Mouse (Mus musculus) lung, embryonic 15.5 days (tissue): ENCODE measurements around the gene Lmo1. TPM values are rescaled to one million over a fixed set of nuclear protein-coding genes. Genes with fewer than 3 reads are reported as not detected.
"Not testable (repeated sequence)": the region's sequence is repeated elsewhere in the genome, so short reads cannot be mapped to it uniquely, and the experiment has no call there.

Experiments
- ATAC-seq: fragments of 200-750 bp; cut with Nextera tagmentation; 2 replicates; pipeline ENCODE4 v1.8.0; 2017; ENCODE audit warnings: moderate number of reproducible peaks, borderline replicate concordance; ENCODE audit not compliant: low FRiP score, low TSS enrichment; ENCODE audit errors: extremely low read depth
- H3K27ac ChIP-seq: fragments of 300-500 bp; sonication (generic); 2 replicates; pipeline ENCODE4 v1.5.1; 2015; ENCODE audit warnings: moderate library complexity, mild to moderate bottlenecking, inconsistent platforms
- H3K27me3 ChIP-seq: fragments of 300-500 bp; sonication (generic); 2 replicates; pipeline ENCODE4 v1.6.1; 2015; ENCODE audit warnings: inconsistent platforms
- H3K36me3 ChIP-seq: fragments of 300-500 bp; sonication (generic); 2 replicates; pipeline ENCODE4 v1.6.1; 2015; ENCODE audit warnings: inconsistent platforms
- H3K4me1 ChIP-seq: fragments of 300-500 bp; sonication (generic); 2 replicates; pipeline ENCODE4 v1.6.1; 2015; ENCODE audit warnings: inconsistent platforms
- H3K4me2 ChIP-seq: fragments of 300-500 bp; sonication (generic); 2 replicates; pipeline ENCODE4 v1.6.1; 2015; ENCODE audit warnings: inconsistent platforms, mild to moderate bottlenecking, moderate library complexity
- H3K4me3 ChIP-seq: fragments of 300-500 bp; sonication (generic); 2 replicates; pipeline ENCODE4 v1.5.1; 2015; ENCODE audit warnings: mild to moderate bottlenecking, inconsistent platforms
- H3K9ac ChIP-seq: fragments of 300-500 bp; sonication (generic); 2 replicates; pipeline ENCODE4 v1.6.1; 2015; ENCODE audit warnings: inconsistent platforms
- H3K9me3 ChIP-seq: fragments of 300-500 bp; sonication (generic); 2 replicates; pipeline ENCODE4 v1.6.1; 2016; ENCODE audit warnings: inconsistent platforms
- WGBS: fragments of 180-500 bp; shearing (Covaris S2); methylation state at CpG from one replicate; pipeline ENCODE4 v1.1.7; 2015; 5-methylcytosine and 5-hydroxymethylcytosine counted together
- polyA plus RNA-seq: library from polyadenylated mRNA; unstranded; fragments of >200 nt; fragmentation: Nextera tagmentation; extraction: Ambion mirVana; gene quantifications from 2 replicates; pipeline ENCODE4 v1.2.1, GENCODE M21; 2015

Gene Lmo1
- polyA plus RNA-seq, 1 experiment from 2014 or later = 13.8 TPM

DNA sequence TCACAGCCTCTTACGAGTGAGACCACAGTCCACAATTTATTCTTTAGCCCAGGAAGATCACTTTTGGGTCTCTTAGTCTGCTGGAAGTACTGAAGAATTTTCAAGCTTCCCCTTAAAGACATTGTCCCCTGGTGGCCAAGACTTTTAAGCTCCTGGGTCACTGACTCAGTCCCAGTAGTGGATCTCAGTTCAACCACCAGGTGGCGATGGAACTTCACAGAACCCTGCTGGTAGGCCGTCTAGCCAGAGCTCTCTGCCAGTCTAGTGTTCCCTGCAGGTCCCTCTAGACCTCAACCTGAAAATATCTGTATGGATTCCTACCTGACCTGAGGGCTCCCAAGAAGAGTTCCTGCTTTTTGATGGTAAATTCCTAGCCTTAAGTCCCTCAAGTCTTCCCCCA lies 35.6 kb downstream of the Lmo1 start:
- WGBS = 16% methylated on average over 3 of the region's 3 CpGs
- ATAC-seq = peak; percentile 52; the same call in 1 of the 2 replicates
- H3K4me1 ChIP-seq = no peaks in the 10 kb centered on the region
- H3K9me3 ChIP-seq = no peaks in the 10 kb centered on the region
- no peak overlapping the region for H3K4me3 ChIP-seq
- H3K36me3 ChIP-seq = no peaks in the 10 kb centered on the region
- no peak overlapping the region for H3K9ac ChIP-seq
- no peaks in the 10 kb centered on the region for H3K27me3 ChIP-seq
- H3K4me2 ChIP-seq = no peak overlapping the region
- no peak overlapping the region for H3K27ac ChIP-seq

GRCm38 (mm10) chr7:109137441-109137840 lies 37.6 kb downstream of the Lmo1 start:
- Histone ChIP-seq H3K27ac (no peak overlapping the region), H3K27me3 (no peaks in the 10 kb centered on the region), H3K4me2 (no peak overlapping the region), H3K4me1 (no peaks in the 10 kb centered on the region), H3K4me3 (no peak overlapping the region), H3K9me3 (no peaks in the 10 kb centered on the region), H3K36me3 (no peaks in the 10 kb centered on the region), H3K9ac (no peak overlapping the region)
- WGBS = 80% methylated on average over 8 of the region's 8 CpGs
- ATAC-seq = no peak

DNA sequence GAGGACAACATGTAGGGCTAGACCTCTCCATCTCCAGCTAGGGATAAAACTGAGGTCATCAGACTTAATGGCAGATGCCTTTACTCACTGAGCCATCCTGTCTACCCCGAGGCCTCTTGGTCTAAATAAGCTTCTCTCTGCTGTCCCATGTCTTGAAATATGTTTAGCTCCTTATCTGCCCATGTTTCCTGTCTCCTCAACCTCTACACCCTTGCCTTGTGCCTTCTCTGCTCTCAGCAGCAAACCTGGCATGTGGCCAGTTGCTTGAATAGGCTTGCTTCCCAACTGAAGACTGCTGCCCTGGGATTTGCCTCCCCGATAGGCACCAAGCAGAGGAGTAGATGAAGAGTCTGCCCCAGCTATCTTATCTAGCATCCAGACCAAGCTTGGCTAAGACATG lies 43.4 kb downstream of the Lmo1 start:
- H3K4me1 ChIP-seq = no peaks in the 10 kb centered on the region
- WGBS = 60% methylated on average over 2 of the region's 2 CpGs
- H3K9me3 ChIP-seq = no peaks in the 10 kb centered on the region
- no peak overlapping the region for H3K9ac ChIP-seq
- ATAC-seq = no peak
- H3K27ac ChIP-seq = no peak overlapping the region
- H3K36me3 ChIP-seq = no peaks in the 10 kb centered on the region
- H3K27me3 ChIP-seq = no peaks in the 10 kb centered on the region
- H3K4me3 ChIP-seq = no peak overlapping the region
- no peak overlapping the region for H3K4me2 ChIP-seq

- no peak overlapping the region for H3K4me3 ChIP-seq
- 70% methylated on average over 5 of the region's 5 CpGs for WGBS
- H3K27ac ChIP-seq = no peak overlapping the region
- H3K4me2 ChIP-seq = no peak overlapping the region
- H3K27me3 ChIP-seq = no peaks in the 10 kb centered on the region
- no peaks in the 10 kb centered on the region for H3K9me3 ChIP-seq
- no peak for ATAC-seq
- no peaks in the 10 kb centered on the region for H3K36me3 ChIP-seq
- no peaks in the 10 kb centered on the region for H3K4me1 ChIP-seq
- H3K9ac ChIP-seq = no peak overlapping the region
These were observed 44.9 kb downstream of the Lmo1 start for GRCm38 (mm10) chr7:109129946-109130686.

GRCm38 (mm10) chr7:109129442-109129841 lies 45.6 kb downstream of the Lmo1 start:
- Histone ChIP-seq H3K36me3 (no peaks in the 10 kb centered on the region), H3K4me1 (no peaks in the 10 kb centered on the region), H3K4me3 (no peak overlapping the region), H3K4me2 (no peak overlapping the region), H3K27ac (no peak overlapping the region), H3K9me3 (no peaks in the 10 kb centered on the region), H3K27me3 (no peaks in the 10 kb centered on the region), H3K9ac (no peak overlapping the region)
- no peak for ATAC-seq

DNA sequence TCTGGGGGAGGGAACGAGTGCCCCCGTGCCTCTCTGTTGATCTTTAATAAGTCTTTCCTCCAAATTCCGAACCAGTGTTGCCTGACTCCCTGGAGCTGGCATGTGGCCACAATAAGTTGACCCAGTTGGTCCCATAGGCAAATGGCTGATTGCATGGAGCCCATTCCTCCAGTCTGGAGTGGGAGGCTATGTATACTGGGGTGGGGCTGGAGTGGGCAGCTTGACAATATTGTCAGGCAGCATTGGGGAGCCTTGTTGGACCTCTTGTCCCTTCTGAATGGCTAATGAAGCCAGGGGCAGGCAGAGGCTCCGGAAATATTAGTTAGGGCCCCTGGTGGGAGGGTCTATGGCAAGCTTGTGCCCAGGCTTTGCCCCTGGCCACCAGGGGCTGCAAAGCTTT lies 59.1 kb downstream of the Lmo1 start:
- 70% methylated on average over 4 of the region's 4 CpGs for WGBS
- Histone ChIP-seq H3K27me3 (no peaks in the 10 kb centered on the region), H3K9ac (no peak overlapping the region), H3K4me1 (no peaks in the 10 kb centered on the region), H3K4me3 (no peak overlapping the region), H3K9me3 (no peaks in the 10 kb centered on the region), H3K27ac (no peak overlapping the region), H3K36me3 (no peaks in the 10 kb centered on the region), H3K4me2 (no peak overlapping the region)
- no peak for ATAC-seq

DNA sequence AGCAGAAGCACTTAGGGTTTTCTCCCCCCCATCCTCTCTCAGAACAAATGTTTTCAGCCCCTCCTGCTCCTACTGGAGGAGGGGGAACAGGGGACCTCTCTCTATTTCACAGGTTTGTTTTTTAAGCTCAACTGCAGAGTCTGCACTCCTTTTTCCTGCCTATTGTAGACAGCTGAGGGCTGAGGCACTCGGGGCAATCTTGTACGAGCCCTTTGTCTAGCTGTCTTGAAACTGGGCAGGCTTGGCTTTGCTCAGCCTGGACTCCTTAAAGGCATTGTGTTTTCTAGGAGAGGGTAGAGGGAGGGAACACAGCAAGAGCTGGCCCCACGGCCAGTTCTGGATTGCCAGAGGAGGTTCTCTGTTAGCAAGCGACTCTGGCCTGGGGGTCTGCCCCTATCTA lies 59.5 kb downstream of the Lmo1 start:
- not testable (repeated sequence) for H3K4me3 ChIP-seq, H3K4me1 ChIP-seq, H3K36me3 ChIP-seq, H3K9me3 ChIP-seq, H3K27ac ChIP-seq, H3K4me2 ChIP-seq, H3K27me3 ChIP-seq, H3K9ac ChIP-seq
- ATAC-seq = 0 out of 2 replicates have a peak, but pooled peaks have one; percentile 11
- WGBS = 60% methylated on average over 1 of the region's 4 CpGs

DNA sequence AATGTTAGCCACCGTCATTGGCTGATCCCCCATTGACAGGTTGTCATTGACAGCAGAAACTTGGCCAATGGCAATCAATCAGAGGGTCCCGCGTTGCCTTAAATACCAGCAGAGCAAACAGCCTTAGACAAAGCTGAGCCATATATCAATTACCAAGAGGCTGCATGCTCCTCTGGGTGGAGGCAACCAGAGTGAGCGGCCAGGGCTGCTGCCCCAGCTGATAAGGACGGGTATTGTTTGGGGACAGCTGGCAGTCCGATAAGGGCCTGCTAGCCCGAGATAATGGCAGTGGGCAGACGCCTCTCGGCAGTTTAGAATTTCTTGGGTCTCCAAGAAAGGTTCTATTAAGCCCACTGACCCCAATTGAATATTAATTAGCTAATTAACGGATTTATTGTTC lies 60.1 kb downstream of the Lmo1 start:
- Histone ChIP-seq H3K4me1 (no peaks in the 10 kb centered on the region), H3K9me3 (no peaks in the 10 kb centered on the region), H3K36me3 (no peaks in the 10 kb centered on the region), H3K4me2 (no peak overlapping the region), H3K27me3 (no peaks in the 10 kb centered on the region), H3K27ac (no peak overlapping the region), H3K9ac (no peak overlapping the region), H3K4me3 (no peak overlapping the region)
- no peak for ATAC-seq
- WGBS = 11% methylated on average over 10 of the region's 10 CpGs

DNA sequence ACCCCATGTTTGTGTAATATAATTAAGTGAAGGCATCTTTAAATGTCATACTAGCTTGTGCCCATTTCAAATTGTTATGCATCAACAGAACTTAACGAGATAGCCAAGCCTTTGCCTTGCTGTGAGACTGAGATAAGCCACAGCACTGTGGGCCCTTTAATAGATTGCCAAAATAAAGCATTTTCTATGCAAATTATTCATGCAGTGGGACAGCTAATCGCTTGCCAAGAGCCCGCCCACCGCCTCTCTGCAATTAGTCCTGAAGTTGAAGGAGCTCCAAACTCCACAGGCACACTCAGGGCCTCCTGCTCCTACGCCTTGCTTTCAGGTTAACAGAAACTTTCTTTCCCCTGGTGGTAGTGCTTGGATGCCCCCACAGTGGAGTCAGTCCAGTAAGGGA lies 64.0 kb downstream of the Lmo1 start:
- no peaks in the 10 kb centered on the region for H3K4me1 ChIP-seq
- 58% methylated on average over 5 of the region's 5 CpGs for WGBS
- H3K9ac ChIP-seq = no peak overlapping the region
- H3K4me3 ChIP-seq = no peak overlapping the region
- ATAC-seq = no peak
- H3K27me3 ChIP-seq = no peaks in the 10 kb centered on the region
- no peaks in the 10 kb centered on the region for H3K9me3 ChIP-seq
- no peak overlapping the region for H3K4me2 ChIP-seq
- H3K27ac ChIP-seq = no peak overlapping the region
- H3K36me3 ChIP-seq = no peaks in the 10 kb centered on the region

DNA sequence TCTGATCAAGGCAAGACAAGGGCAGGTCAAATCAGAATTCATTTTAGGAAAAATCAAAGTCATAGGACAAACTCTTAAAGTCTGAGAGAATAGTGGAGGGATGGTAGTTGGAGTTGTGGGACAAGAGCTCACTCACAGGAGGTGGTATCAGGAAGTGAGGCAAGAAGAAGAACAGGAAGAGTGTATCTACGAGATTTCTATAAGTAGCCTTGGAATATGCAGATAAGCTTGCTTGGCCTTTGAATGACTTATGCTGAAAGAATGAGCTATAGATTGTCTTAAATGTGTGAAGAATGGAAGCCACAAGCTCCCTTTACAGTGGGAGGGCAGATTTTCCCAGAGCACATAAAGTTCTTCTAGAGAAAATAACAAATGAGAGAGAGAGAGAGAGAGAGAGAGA lies 70.1 kb downstream of the Lmo1 start:
- Histone ChIP-seq H3K9ac (no peak overlapping the region), H3K9me3 (no peaks in the 10 kb centered on the region), H3K4me2 (no peak overlapping the region), H3K36me3 (no peaks in the 10 kb centered on the region), H3K27me3 (no peaks in the 10 kb centered on the region), H3K27ac (no peak overlapping the region), H3K4me3 (no peak overlapping the region), H3K4me1 (no peaks in the 10 kb centered on the region)
- 30% methylated on average over 1 of the region's 1 CpGs for WGBS
- ATAC-seq = no peak

GRCm38 (mm10) chr7:109101167-109101566 lies 73.8 kb downstream of the Lmo1 start:
- H3K9ac ChIP-seq = no peak overlapping the region
- no peaks in the 10 kb centered on the region for H3K27me3 ChIP-seq
- H3K36me3 ChIP-seq = no peaks in the 10 kb centered on the region
- no peak for ATAC-seq
- no peak overlapping the region for H3K4me2 ChIP-seq
- H3K27ac ChIP-seq = no peak overlapping the region
- 70% methylated on average over 3 of the region's 3 CpGs for WGBS
- no peaks in the 10 kb centered on the region for H3K4me1 ChIP-seq
- H3K9me3 ChIP-seq = no peaks in the 10 kb centered on the region
- H3K4me3 ChIP-seq = no peak overlapping the region

DNA sequence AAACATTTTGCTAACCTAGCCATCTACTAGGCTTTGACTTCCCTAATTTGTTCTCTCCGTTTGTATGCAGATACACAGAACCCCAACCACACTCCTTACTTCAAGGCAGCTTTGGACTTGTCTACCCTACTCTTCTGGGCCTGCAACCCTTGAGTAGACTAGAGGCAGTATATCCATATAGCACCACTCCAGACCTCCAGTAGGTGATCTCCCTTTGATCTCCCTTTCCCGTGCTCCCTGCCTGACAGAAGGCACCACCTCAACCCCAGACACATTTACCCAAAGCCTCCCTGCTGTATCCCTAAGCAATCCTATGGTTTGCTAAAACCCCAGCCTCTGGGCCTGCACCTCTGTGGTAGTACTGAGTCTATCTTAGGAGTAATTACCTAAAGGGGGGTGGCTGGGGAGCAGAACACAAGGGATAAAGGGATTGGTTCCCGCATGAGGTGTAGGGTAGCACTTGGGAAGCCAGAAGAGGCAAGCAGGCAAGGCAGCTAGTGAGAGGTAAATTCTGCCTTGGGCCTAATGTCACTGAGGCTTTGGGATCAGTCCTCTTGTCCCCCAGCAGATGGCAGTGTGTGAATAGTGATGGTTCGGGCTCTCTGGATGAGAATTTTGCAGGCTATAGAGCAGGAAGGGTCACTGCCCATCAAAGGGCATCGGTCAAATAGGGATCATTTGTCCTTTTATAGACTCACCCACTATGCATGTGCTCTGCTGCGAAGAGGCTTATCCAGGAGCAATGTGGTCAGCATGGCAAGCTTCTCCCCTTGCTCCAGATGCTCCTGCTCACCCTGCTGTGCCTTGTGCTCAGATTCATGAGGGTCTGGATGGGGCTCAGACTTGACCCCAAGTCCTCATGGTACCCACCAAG lies 76.6 kb downstream of the Lmo1 start:
- Histone ChIP-seq H3K36me3 (no peaks in the 10 kb centered on the region), H3K9ac (no peak overlapping the region), H3K27me3 (no peaks in the 10 kb centered on the region), H3K4me2 (no peak overlapping the region), H3K4me3 (no peak overlapping the region), H3K4me1 (no peaks in the 10 kb centered on the region), H3K9me3 (no peaks in the 10 kb centered on the region), H3K27ac (no peak overlapping the region)
- WGBS = 33% methylated on average over 6 of the region's 6 CpGs
- no peak for ATAC-seq
